Mouse (Mus musculus): ENCODE measurements around the gene Cyb5d1.

- TF ChIP-seq CTCF (IDR thresholded peaks at IDR 0.05; ENCODE audit: low read depth, low read length) = no peak
- TF ChIP-seq POLR2A (IDR thresholded peaks at IDR 0.05; ENCODE audit: borderline replicate concordance, low read depth, low read length) = no peak
Measured at GRCm38 (mm10) chr11:69371601-69372000, 23.8 kb downstream of the Cyb5d1 start.

Measured in bone marrow macrophage, adult 2 months (primary cell).